Mouse (Mus musculus) heart, embryonic 11.5 days (tissue): ENCODE measurements around the gene Gdf15. TPM values are rescaled to one million over a fixed set of nuclear protein-coding genes. Genes with fewer than 3 reads are reported as not detected.
A peak's percentile ranks its signal among the peaks of the same experiment; 100 is the strongest.

Source experiments
- ATAC-seq: fragments of 200-750 bp; cut with Nextera tagmentation; replicated peaks from 2 replicates; pipeline ENCODE4 v1.8.0; 2017; ENCODE audit warnings: moderate library complexity; ENCODE audit not compliant: insufficient number of reproducible peaks, low FRiP score, low TSS enrichment
- H3K27ac ChIP-seq: fragments of 300-500 bp; sonication (generic); 2 replicates; pipeline ENCODE4 v1.5.1; 2014; ENCODE audit warnings: mild to moderate bottlenecking, low read depth, low read length
- H3K27me3 ChIP-seq: fragments of 300-500 bp; sonication (generic); 2 replicates; pipeline ENCODE4 v1.6.1; 2014; ENCODE audit warnings: mild to moderate bottlenecking, low read length, mixed read lengths; ENCODE audit not compliant: control insufficient read depth, insufficient read depth
- H3K36me3 ChIP-seq: fragments of 300-500 bp; sonication (generic); 2 replicates; pipeline ENCODE4 v1.6.1; 2014; ENCODE audit warnings: mild to moderate bottlenecking, low read length, moderate library complexity, mixed read lengths; ENCODE audit not compliant: control insufficient read depth, insufficient read depth
- H3K4me1 ChIP-seq: fragments of 300-500 bp; sonication (generic); 2 replicates; pipeline ENCODE4 v1.6.1; 2014; ENCODE audit warnings: low read length; ENCODE audit not compliant: control insufficient read depth, insufficient read depth
- H3K4me2 ChIP-seq: fragments of 300-500 bp; sonication (generic); 2 replicates; pipeline ENCODE4 v1.6.1; 2014; ENCODE audit warnings: mild to moderate bottlenecking, moderate library complexity
- H3K4me3 ChIP-seq: fragments of 300-500 bp; sonication (generic); 2 replicates; pipeline ENCODE4 v1.5.1; 2014; ENCODE audit warnings: low read depth, low read length
- H3K9ac ChIP-seq: fragments of 300-500 bp; sonication (generic); 2 replicates; pipeline ENCODE4 v1.6.1; 2014; ENCODE audit warnings: mild to moderate bottlenecking, low read depth, low read length, moderate library complexity
- H3K9me3 ChIP-seq: fragments of 300-500 bp; sonication (generic); replicated peaks from 2 replicates; pipeline ENCODE4 v1.6.1; 2016; ENCODE audit warnings: low read length; ENCODE audit not compliant: control insufficient read depth
- WGBS: fragments of 180-500 bp; shearing (Covaris S2); extraction: QIAGEN DNeasy Blood & Tissue Kit; methylation state at CpG from one replicate; pipeline ENCODE4 v1.1.7; 2014; ENCODE audit not compliant: insufficient replicate concordance; 5-methylcytosine and 5-hydroxymethylcytosine counted together
- polyA plus RNA-seq: library from polyadenylated mRNA; unstranded; fragments of >200 nt; fragmentation: Nextera tagmentation; extraction: Ambion mirVana; gene quantifications from 2 replicates; pipeline ENCODE4 v1.2.1, GENCODE M21; 2014

The Gdf15 gene
- polyA plus RNA-seq, 1 experiment from 2014 or later, result 0.26 TPM

GRCm38 (mm10) chr8:70659604-70660272, 27.5 kb upstream of the Gdf15 start:
- Histone ChIP-seq H3K4me3 (peak overlapping the region; percentile 73), H3K4me1 (peaks cover 21% of the 10 kb centered on the region), H3K9ac (peak overlapping the region; percentile 84), H3K27me3 (no peaks in the 10 kb centered on the region), H3K36me3 (peaks cover 5% of the 10 kb centered on the region), H3K27ac (peak overlapping the region; percentile 75), H3K4me2 (peak overlapping the region; percentile 94), H3K9me3 (no peaks in the 10 kb centered on the region)
- WGBS, result under 1% methylated on average over 44 of the region's 44 CpGs
- ATAC-seq, result peak; percentile 97

- Histone ChIP-seq H3K9ac (peak overlapping the region; percentile 84), H3K9me3 (no peaks in the 10 kb centered on the region), H3K27ac (peak overlapping the region; percentile 75), H3K4me1 (peaks cover 21% of the 10 kb centered on the region), H3K4me2 (peak overlapping the region; percentile 94), H3K27me3 (no peaks in the 10 kb centered on the region), H3K4me3 (peak overlapping the region; percentile 73), H3K36me3 (peaks cover 5% of the 10 kb centered on the region)
- peak; percentile 58 for ATAC-seq
- under 1% methylated on average over 31 of the region's 31 CpGs for WGBS
Measured at GRCm38 (mm10) chr8:70658897-70659603, 26.8 kb upstream of the Gdf15 start.

GRCm38 (mm10) chr8:70657739-70658138, 25.5 kb upstream of the Gdf15 start:
- no peak for ATAC-seq
- Histone ChIP-seq H3K9me3 (no peaks in the 10 kb centered on the region), H3K27me3 (no peaks in the 10 kb centered on the region), H3K27ac (no peak overlapping the region), H3K9ac (peak overlapping the region; percentile 58; the same call in 1 of the 2 replicates), H3K4me1 (peaks cover 21% of the 10 kb centered on the region), H3K4me3 (no peak overlapping the region), H3K36me3 (peaks cover 9% of the 10 kb centered on the region), H3K4me2 (peak overlapping the region; percentile 94)
- WGBS, result 83% methylated on average over 2 of the region's 2 CpGs

GRCm38 (mm10) chr8:70657214-70657613, 25.0 kb upstream of the Gdf15 start:
- Histone ChIP-seq H3K4me1 (peaks cover 21% of the 10 kb centered on the region), H3K27ac (no peak overlapping the region), H3K36me3 (peaks cover 9% of the 10 kb centered on the region), H3K9ac (no peak overlapping the region), H3K4me3 (no peak overlapping the region), H3K27me3 (no peaks in the 10 kb centered on the region), H3K9me3 (no peaks in the 10 kb centered on the region), H3K4me2 (no peak overlapping the region)
- WGBS, result 88% methylated on average over 3 of the region's 3 CpGs
- ATAC-seq, result no peak

GRCm38 (mm10) chr8:70656193-70656790, 24.0 kb upstream of the Gdf15 start:
- no peaks in the 10 kb centered on the region for H3K9me3 ChIP-seq
- 72% methylated on average over 13 of the region's 13 CpGs for WGBS
- H3K4me1 ChIP-seq, result peaks cover 21% of the 10 kb centered on the region
- H3K9ac ChIP-seq, result peak overlapping the region; percentile 28; the same call in 1 of the 2 replicates
- no peaks in the 10 kb centered on the region for H3K27me3 ChIP-seq
- no peak overlapping the region for H3K4me3 ChIP-seq
- no peak overlapping the region for H3K4me2 ChIP-seq
- no peak overlapping the region for H3K27ac ChIP-seq
- ATAC-seq, result no peak
- peaks cover 13% of the 10 kb centered on the region for H3K36me3 ChIP-seq

GRCm38 (mm10) chr8:70655469-70655868, 23.2 kb upstream of the Gdf15 start:
- Histone ChIP-seq H3K27ac (no peak overlapping the region), H3K4me2 (no peak overlapping the region), H3K9ac (no peak overlapping the region), H3K4me1 (peaks cover 19% of the 10 kb centered on the region), H3K36me3 (peaks cover 15% of the 10 kb centered on the region), H3K27me3 (no peaks in the 10 kb centered on the region), H3K4me3 (no peak overlapping the region), H3K9me3 (no peaks in the 10 kb centered on the region)
- WGBS, result 65% methylated on average over 2 of the region's 2 CpGs
- ATAC-seq, result no peak

GRCm38 (mm10) chr8:70654121-70654520, 21.9 kb upstream of the Gdf15 start:
- 71% methylated on average over 1 of the region's 1 CpGs for WGBS
- Histone ChIP-seq H3K4me2 (no peak overlapping the region), H3K27ac (no peak overlapping the region), H3K9me3 (no peaks in the 10 kb centered on the region), H3K27me3 (no peaks in the 10 kb centered on the region), H3K9ac (no peak overlapping the region), H3K4me1 (peaks cover 21% of the 10 kb centered on the region), H3K4me3 (no peak overlapping the region), H3K36me3 (peaks cover 15% of the 10 kb centered on the region)
- no peak for ATAC-seq

- Histone ChIP-seq H3K36me3 (peaks cover 15% of the 10 kb centered on the region), H3K4me3 (no peak overlapping the region)
Measured at GRCm38 (mm10) chr8:70653226-70653625, 21.0 kb upstream of the Gdf15 start.

More at GRCm38 (mm10) chr8:70653226-70653625, 21.0 kb upstream of the Gdf15 start:
- 61% methylated on average over 2 of the region's 2 CpGs for WGBS
- Histone ChIP-seq H3K4me1 (peaks cover 23% of the 10 kb centered on the region), H3K27ac (no peak overlapping the region), H3K4me2 (no peak overlapping the region), H3K27me3 (no peaks in the 10 kb centered on the region), H3K9ac (no peak overlapping the region), H3K9me3 (no peaks in the 10 kb centered on the region)
- ATAC-seq, result no peak
